Mouse (Mus musculus) urinary bladder, postnatal 36 days (tissue): ENCODE measurements around the gene Arhgef3.

Experiments used
- DNase-seq, 2 experiments: peaks; one replicate each; pipeline ENCODE4 v3.0.0; 2022; ENCODE audit warnings: low spot score in 2 of 2, mixed read lengths in 1 of 2

Gene Arhgef3

GRCm38 (mm10) chr14:27269836-27270235 is 155.1 kb downstream of the Arhgef3 start:
- no peak for DNase-seq

GRCm38 (mm10) chr14:27270466-27270865 is 155.8 kb downstream of the Arhgef3 start:
- DNase-seq = no peak

- no peak for DNase-seq
These were observed 156.8 kb downstream of the Arhgef3 start for GRCm38 (mm10) chr14:27271371-27272071.

GRCm38 (mm10) chr14:27272072-27272834 is 157.6 kb downstream of the Arhgef3 start:
- no peak for DNase-seq

GRCm38 (mm10) chr14:27272835-27273138 is 158.1 kb downstream of the Arhgef3 start:
- no peak for DNase-seq

GRCm38 (mm10) chr14:27273169-27273568 is 158.5 kb downstream of the Arhgef3 start:
- no peak for DNase-seq

GRCm38 (mm10) chr14:27277259-27277658 is 162.6 kb downstream of the Arhgef3 start:
- no peak for DNase-seq

GRCm38 (mm10) chr14:27280201-27280890 is 165.6 kb downstream of the Arhgef3 start:
- no peak for DNase-seq

GRCm38 (mm10) chr14:27283956-27284355 is 169.3 kb downstream of the Arhgef3 start:
- DNase-seq = no peak

- no peak for DNase-seq
These were observed 171.5 kb downstream of the Arhgef3 start for GRCm38 (mm10) chr14:27286202-27286601.

- no peak for DNase-seq
These were observed 174.4 kb downstream of the Arhgef3 start for GRCm38 (mm10) chr14:27289053-27289452.

GRCm38 (mm10) chr14:27292101-27292500 is 177.4 kb downstream of the Arhgef3 start:
- no peak for DNase-seq

GRCm38 (mm10) chr14:27295821-27296220 is 181.1 kb downstream of the Arhgef3 start:
- no peak for DNase-seq

GRCm38 (mm10) chr14:27296987-27297386 is 182.3 kb downstream of the Arhgef3 start:
- no peak for DNase-seq

GRCm38 (mm10) chr14:27298875-27299274 is 184.2 kb downstream of the Arhgef3 start:
- no peak for DNase-seq

- no peak for DNase-seq
These were observed 185.0 kb downstream of the Arhgef3 start for GRCm38 (mm10) chr14:27299705-27300104.

GRCm38 (mm10) chr14:27301768-27302499 is 187.2 kb downstream of the Arhgef3 start:
- DNase-seq = no peak

- DNase-seq = no peak
These were observed 188.6 kb downstream of the Arhgef3 start for GRCm38 (mm10) chr14:27303294-27303693.

- no peak for DNase-seq
These were observed 189.7 kb downstream of the Arhgef3 start for GRCm38 (mm10) chr14:27304408-27304807.

- no peak for DNase-seq
These were observed 194.1 kb downstream of the Arhgef3 start for GRCm38 (mm10) chr14:27308761-27309160.

GRCm38 (mm10) chr14:27310559-27311242 is 196.0 kb downstream of the Arhgef3 start:
- DNase-seq = no peak
